Mouse (Mus musculus) hindbrain, postnatal 0 days (tissue): ENCODE measurements around the gene Cux2. TPM values are rescaled to one million over a fixed set of nuclear protein-coding genes. Genes with fewer than 3 reads are reported as not detected.
A peak's percentile ranks its signal among the peaks of the same experiment; 100 is the strongest.

Source experiments
- ATAC-seq: fragments of 200-750 bp; cut with Nextera tagmentation; 2 replicates; pipeline ENCODE4 v1.8.0; 2017; ENCODE audit warnings: mild to moderate bottlenecking, moderate TSS enrichment, moderate library complexity
- DNase-seq: peaks from one replicate; pipeline ENCODE4 v3.0.0-alpha.2; 2015; ENCODE audit warnings: low spot score
- H3K27ac ChIP-seq: fragments of 300-500 bp; sonication (generic); 2 replicates; pipeline ENCODE4 v1.5.1; 2014; ENCODE audit warnings: mild to moderate bottlenecking
- H3K27me3 ChIP-seq: fragments of 300-500 bp; sonication (generic); 2 replicates; pipeline ENCODE4 v1.6.1; 2014; ENCODE audit warnings: low read length, mixed read lengths; ENCODE audit not compliant: insufficient read depth
- H3K36me3 ChIP-seq: fragments of 300-500 bp; sonication (generic); 2 replicates; pipeline ENCODE4 v1.6.1; 2014; ENCODE audit warnings: low read length, mixed read lengths; ENCODE audit not compliant: insufficient read depth
- H3K4me1 ChIP-seq: fragments of 300-500 bp; sonication (generic); 2 replicates; pipeline ENCODE4 v1.6.1; 2014; ENCODE audit warnings: antibody characterized with exemption, low read length, mixed read lengths; ENCODE audit not compliant: insufficient read depth
- H3K4me2 ChIP-seq: fragments of 300-500 bp; sonication (generic); 2 replicates; pipeline ENCODE4 v1.6.1; 2014; ENCODE audit warnings: low read depth, mild to moderate bottlenecking, low read length, moderate library complexity, mixed read lengths
- H3K4me3 ChIP-seq: fragments of 300-500 bp; sonication (generic); 2 replicates; pipeline ENCODE4 v1.5.1; 2014; ENCODE audit warnings: low read length
- H3K9ac ChIP-seq: fragments of 300-500 bp; sonication (generic); replicated peaks from 2 replicates; pipeline ENCODE4 v1.6.1; 2014; ENCODE audit warnings: mild to moderate bottlenecking, low read length, moderate library complexity, mixed read lengths
- H3K9me3 ChIP-seq: fragments of 300-500 bp; sonication (generic); 2 replicates; pipeline ENCODE4 v1.6.1; 2016; ENCODE audit warnings: low read length, mixed read lengths
- CTCF ChIP-seq: IDR thresholded peaks from 2 replicates; pipeline ENCODE4 v1.5.1; 2016; ENCODE audit warnings: antibody characterized with exemption, control low read depth, low read depth
- WGBS: fragments of 180-500 bp; shearing (Covaris S2); extraction: QIAGEN DNeasy Blood & Tissue Kit; methylation state at CpG from one replicate; pipeline ENCODE4 v1.1.7; 2014; 5-methylcytosine and 5-hydroxymethylcytosine counted together
- polyA plus RNA-seq: library from polyadenylated mRNA; unstranded; fragments of >200 nt; fragmentation: Nextera tagmentation; extraction: Ambion mirVana; gene quantifications from 2 replicates; pipeline ENCODE4 v1.2.1, GENCODE M21; 2015
- total RNA-seq: library from RNA; depleted of rRNA; stranded (reverse); fragments of >200 nt; gene quantifications from 2 replicates; pipeline ENCODE4 v1.2.3, GENCODE M21; 2014

Gene Cux2
- total and polyA plus RNA-seq, 2 experiments from 2014 or later = 15.2 to 35.4 TPM

- DNase-seq = no peak
- Histone ChIP-seq H3K4me2 (no peak overlapping the region), H3K9me3 (0 out of 2 replicates have a peak, but pooled peaks cover 5% of the 10 kb centered on the region), H3K4me3 (no peak overlapping the region), H3K4me1 (no peaks in the 10 kb centered on the region), H3K36me3 (peaks cover 15% of the 10 kb centered on the region; the same call in 1 of the 2 replicates), H3K9ac (no peak overlapping the region), H3K27me3 (no peaks in the 10 kb centered on the region), H3K27ac (no peak overlapping the region)
- no peak for ATAC-seq
- 91% methylated on average over 12 of the region's 12 CpGs for WGBS
- no peak for TF ChIP-seq CTCF
These were observed 191.5 kb downstream of the Cux2 start for GRCm38 (mm10) chr5:121858427-121858826.

- TF ChIP-seq CTCF = no peak
- H3K4me3 ChIP-seq = no peak overlapping the region
- H3K27me3 ChIP-seq = no peaks in the 10 kb centered on the region
- H3K4me2 ChIP-seq = no peak overlapping the region
- H3K4me1 ChIP-seq = no peaks in the 10 kb centered on the region
- H3K27ac ChIP-seq = no peak overlapping the region
- H3K36me3 ChIP-seq = peaks cover 27% of the 10 kb centered on the region; the same call in 1 of the 2 replicates
- WGBS = 90% methylated on average over 11 of the region's 11 CpGs
- ATAC-seq (no peak), DNase-seq (no peak)
- H3K9me3 ChIP-seq = 0 out of 2 replicates have a peak, but pooled peaks cover 5% of the 10 kb centered on the region
- H3K9ac ChIP-seq = no peak overlapping the region
These were observed 193.2 kb downstream of the Cux2 start for GRCm38 (mm10) chr5:121856740-121857139.

- peaks cover 12% of the 10 kb centered on the region for H3K4me1 ChIP-seq
- ATAC-seq (peak; percentile 50), DNase-seq (peak; percentile 46)
- H3K4me3 ChIP-seq = no peak overlapping the region
- no peak overlapping the region for H3K27ac ChIP-seq
- WGBS = 21% methylated on average over 10 of the region's 10 CpGs
- H3K4me2 ChIP-seq = no peak overlapping the region
- no peaks in the 10 kb centered on the region for H3K27me3 ChIP-seq
- H3K9ac ChIP-seq = no peak overlapping the region
- peaks cover 18% of the 10 kb centered on the region; the same call in 1 of the 2 replicates for H3K36me3 ChIP-seq
- no peak for TF ChIP-seq CTCF
- no peaks in the 10 kb centered on the region for H3K9me3 ChIP-seq
These were observed 195.1 kb downstream of the Cux2 start for GRCm38 (mm10) chr5:121854768-121855167.

- Histone ChIP-seq H3K9ac (no peak overlapping the region; the same call in 1 of the 2 replicates), H3K27me3 (no peaks in the 10 kb centered on the region), H3K27ac (no peak overlapping the region), H3K36me3 (peaks cover 18% of the 10 kb centered on the region; the same call in 1 of the 2 replicates), H3K9me3 (no peaks in the 10 kb centered on the region), H3K4me3 (no peak overlapping the region), H3K4me2 (no peak overlapping the region), H3K4me1 (peaks cover 15% of the 10 kb centered on the region)
- no peak for TF ChIP-seq CTCF
- no peak for DNase-seq
- no peak for ATAC-seq
- 67% methylated on average over 9 of the region's 9 CpGs for WGBS
These were observed 196.4 kb downstream of the Cux2 start for GRCm38 (mm10) chr5:121853368-121854051.

GRCm38 (mm10) chr5:121849478-121850349 is 200.2 kb downstream of the Cux2 start:
- no peak overlapping the region for H3K27ac ChIP-seq
- no peak for ATAC-seq

DNA sequence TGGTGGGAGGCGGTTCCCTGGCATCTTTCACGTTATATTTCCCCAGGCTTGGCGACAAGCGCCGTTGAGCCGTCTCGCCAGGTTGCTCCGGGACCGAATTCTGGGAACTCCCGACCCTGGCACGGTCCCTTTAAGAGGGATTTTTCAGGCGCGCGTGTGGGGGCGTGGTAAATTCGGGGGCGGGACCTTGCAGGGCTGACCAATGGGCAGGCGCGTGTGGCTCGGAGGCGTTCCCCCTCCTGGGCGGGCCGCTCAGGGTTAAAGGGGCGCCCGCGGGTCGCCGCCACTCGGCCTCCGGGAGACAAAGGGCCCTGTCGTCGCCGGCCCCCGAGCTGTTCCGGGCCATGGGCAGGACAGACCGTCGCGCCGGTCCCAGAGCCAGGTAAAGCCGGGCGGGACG is 201.2 kb downstream of the Cux2 start, which contains the start of gene Pheta1:
Gene Pheta1 (plus strand): TSS at position 242 of the 400 bp plus-strand sequence.
- H3K9ac ChIP-seq = peak within 1 kb of the TSS; percentile 81
- WGBS = 2% methylated on average over 36 of the region's 42 CpGs
- peaks cover 21% of the 10 kb centered on the region for H3K4me1 ChIP-seq
- H3K9me3 ChIP-seq = no peaks in the 10 kb centered on the region
- peak within 1 kb of the TSS; percentile 91 for H3K4me3 ChIP-seq
- peak; percentile 95 for DNase-seq
- 0 out of 2 replicates have a peak, but pooled peaks cover under 1% of the 10 kb centered on the region for H3K27me3 ChIP-seq
- peaks cover 16% of the 10 kb centered on the region; the same call in 1 of the 2 replicates for H3K36me3 ChIP-seq
- ATAC-seq = peak; percentile 92
- no peak for TF ChIP-seq CTCF
- peak within 1 kb of the TSS; percentile 58 for H3K27ac ChIP-seq
- H3K4me2 ChIP-seq = peak within 1 kb of the TSS; percentile 72

More at GRCm38 (mm10) chr5:121849478-121850349, 200.2 kb downstream of the Cux2 start:
- peaks cover 21% of the 10 kb centered on the region for H3K4me1 ChIP-seq
- no peaks in the 10 kb centered on the region for H3K9me3 ChIP-seq
- peaks cover 18% of the 10 kb centered on the region; the same call in 1 of the 2 replicates for H3K36me3 ChIP-seq
- WGBS = 40% methylated on average over 20 of the region's 20 CpGs
- H3K4me3 ChIP-seq = peak overlapping the region; percentile 91
- no peak for TF ChIP-seq CTCF
- peak overlapping the region; percentile 72 for H3K4me2 ChIP-seq
- no peaks in the 10 kb centered on the region for H3K27me3 ChIP-seq
- no peak for DNase-seq
- peak overlapping the region; percentile 81 for H3K9ac ChIP-seq
